Mouse (Mus musculus): Measurements from ENCODE around the gene Omt2a.
"Not testable (repeated sequence)": the region's sequence is repeated elsewhere in the genome, so short reads cannot be mapped to it uniquely, and the experiment has no call there.

Omt2a gene

DNA sequence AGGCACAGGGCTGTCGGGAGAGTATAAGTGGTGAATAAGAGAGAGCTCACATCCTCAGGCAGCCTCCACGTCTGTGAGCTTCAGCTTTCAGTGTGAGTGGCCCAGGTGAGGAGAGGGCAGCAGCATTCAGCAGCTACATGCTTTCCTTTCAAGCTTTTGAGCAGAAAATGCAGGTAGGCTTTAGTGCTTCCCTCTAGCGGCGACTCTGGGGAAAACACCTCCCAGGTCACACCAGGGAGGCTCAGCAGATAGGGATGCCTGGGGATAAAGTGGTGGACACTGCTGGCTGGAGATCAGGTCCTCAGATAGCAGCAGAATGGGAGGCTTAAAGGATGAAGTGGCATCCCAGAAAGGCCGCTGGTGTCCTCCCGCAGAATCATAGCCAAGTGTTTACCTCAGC is 18.5 kb downstream of the Omt2a start:
- peak; percentile 47 to 66 for DNase-seq

DNA sequence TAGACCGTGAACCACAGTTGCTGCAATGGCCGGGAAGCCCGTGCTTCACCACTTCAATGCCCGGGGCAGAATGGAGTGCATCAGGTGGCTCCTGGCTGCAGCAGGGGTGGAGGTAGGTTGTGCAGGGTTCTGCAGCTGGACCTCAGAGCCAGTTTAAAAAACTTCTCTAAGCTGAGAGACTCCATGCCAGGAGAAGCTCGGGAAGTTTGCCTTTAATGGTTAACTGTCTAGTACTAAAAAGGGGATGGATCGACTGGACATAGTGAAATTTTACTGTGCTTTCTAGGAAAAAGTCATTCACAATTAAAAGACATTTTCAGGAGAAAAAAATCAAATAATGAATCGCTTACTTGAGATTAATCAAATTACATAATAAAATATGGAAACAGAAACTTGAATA is 19.8 kb downstream of the Omt2a start:
- not testable (repeated sequence) for DNase-seq

DNA sequence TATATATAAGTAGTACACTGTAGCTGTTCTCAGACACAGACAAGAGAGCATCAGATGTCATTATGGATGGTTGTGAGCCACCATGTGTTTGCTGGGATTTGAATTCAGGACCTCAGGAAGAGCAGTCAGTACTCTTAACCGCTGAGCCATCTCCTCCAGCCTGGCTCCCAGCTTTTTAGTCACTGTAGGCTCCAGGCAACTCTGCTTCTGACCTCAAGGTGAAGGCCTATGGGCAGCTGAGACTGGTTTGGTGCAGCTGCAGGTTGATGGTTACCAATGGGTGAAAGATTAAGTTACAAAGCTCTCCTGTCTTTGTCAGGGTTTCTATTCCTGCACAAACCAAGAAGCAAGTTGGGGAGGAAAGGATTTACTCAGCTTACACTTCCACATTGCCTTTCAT is 20.9 kb downstream of the Omt2a start:
- DNase-seq, result not testable (repeated sequence)

DNA sequence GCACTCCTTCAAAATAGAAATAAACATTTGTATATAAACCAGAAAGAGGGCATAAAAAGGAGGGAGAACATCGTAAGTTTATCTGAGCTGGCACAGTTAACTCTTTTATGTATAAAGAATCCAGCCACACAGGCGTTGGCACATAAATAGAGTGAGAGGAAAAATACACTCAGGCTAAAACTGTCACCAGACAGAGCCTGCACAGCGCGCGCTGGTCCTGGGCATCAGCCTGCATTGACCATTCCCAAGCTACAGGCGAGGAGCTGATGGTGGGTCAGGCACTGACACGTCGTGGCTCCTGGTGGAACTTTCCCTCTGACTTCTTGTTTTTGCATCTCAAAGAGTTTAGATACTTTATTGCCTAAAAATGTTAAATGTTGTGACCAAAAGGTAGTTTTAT is 22.1 kb downstream of the Omt2a start:
- not testable (repeated sequence) for DNase-seq

DNA sequence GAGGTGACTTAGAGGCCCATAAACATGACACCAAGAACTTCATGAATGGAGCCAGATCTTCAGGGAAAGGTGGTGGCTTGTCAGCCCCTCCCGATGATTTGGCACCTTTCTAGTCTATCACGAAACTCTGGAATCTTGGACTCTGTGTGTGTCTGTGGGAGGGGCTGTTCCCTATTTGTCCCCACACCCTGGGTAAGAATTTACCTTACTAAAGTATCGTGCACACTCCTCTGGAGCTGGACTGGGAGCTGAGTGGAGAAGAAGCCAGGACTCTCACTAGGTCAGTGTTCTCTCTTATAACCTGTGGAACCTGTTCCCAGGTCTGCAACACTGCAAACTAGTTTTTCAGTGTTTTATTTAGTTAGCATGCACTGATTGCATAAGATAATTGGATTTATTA is 24.9 kb downstream of the Omt2a start, which contains the start of gene Gm10639:
TSS of gene Gm10639 (plus strand) at position 201 of the 400 bp plus-strand sequence.
- not testable (repeated sequence) for DNase-seq

DNA sequence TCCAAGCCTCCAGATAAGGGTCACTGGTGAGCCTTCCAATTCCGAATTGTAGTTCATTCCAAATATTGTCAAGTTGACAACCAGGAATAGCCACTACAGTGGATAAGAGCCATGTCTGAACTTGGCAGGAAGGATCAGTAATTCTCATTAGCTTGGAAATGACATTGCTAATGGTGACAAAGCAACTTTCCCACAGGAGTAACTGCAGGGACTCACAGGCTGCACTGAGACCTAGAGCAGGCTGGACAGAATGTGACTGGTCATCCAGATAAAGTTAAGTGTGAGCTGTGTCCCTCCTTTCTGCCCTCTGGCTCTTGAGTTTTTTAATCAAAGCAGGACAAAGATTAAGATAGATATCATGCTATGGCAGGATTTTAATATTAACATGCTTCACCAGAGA is 25.5 kb downstream of the Omt2a start:
- DNase-seq, result not testable (repeated sequence)

DNA sequence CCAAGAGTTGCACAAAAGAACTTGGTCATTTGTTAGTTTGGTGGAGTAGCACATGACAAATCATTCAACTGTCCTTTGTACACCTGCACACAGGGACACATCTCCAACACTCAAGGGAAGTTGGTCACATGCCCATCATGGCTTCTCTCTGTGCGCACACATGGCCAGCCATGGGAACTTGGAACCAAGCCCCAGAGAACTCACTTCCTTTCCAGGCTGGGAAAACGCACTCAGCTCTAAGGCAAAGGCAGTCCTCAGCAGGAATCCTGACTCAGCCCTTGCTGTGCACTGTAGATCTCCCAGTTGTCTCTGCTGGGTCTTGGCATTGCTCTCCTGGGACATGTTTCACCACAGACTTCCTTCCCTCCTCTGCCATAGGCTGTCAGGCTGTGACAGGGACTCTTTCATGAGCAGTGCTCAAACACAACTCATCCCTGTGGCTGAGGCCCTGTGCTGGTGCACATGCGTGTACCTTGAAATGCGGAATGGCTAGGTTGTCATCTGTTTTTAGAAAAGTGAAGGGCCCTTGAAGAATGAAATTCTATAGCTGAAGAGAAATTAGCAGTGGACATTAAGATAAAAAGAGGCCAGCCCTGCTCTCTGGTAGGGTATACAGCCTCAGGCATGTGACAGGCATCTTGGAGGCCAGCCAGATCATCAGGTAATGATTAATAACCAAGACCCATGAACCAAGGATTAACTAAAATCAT is 32.4 kb downstream of the Omt2a start:
- DNase-seq, result peak; percentile 11 to 39

DNA sequence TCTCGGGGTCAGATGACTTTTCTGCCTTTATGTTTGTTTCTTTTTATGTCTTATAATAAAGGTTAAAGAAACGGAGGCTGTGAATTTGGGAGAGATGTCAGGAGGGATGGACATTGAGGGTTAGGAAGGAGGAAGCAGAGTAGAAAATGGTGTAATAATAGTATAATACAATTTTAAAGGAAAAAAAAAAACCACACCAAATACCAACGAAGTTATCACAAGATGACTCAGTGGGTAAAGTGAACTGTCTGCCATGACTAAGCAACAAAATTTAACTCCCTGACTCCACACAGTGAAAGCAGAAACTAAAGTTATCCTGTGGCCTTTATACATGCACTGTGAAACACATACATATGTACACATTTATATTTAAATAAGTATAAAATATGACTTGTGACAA is 43.7 kb downstream of the Omt2a start:
- DNase-seq, result not testable (repeated sequence)

Data from cerebellum, postnatal 25 days (tissue).